32 mouse cellular contexts compared by ENCODE assay signal in the genomic region with DNA sequence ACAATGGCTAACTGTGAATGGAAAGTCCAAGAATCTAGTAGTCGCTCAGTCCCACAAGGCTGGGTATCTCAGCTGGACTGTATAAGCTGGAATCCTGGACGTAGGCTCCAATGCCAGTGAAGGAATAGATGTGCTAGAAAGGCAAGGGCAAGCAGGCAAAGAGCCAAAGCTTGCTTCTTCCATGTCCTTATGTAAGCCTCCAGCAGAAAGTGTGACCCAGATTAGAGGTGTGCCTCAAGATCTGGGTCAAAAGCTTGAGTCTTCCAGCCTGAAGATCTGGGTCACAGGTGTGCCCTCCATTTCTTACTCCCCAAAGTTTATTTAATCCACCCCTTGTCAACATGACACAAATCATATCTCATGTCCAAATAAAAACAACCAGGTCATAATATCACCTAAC. TPM values are rescaled to one million over a fixed set of nuclear protein-coding genes. Genes with fewer than 3 reads are reported as not detected.
DNase-seq lines count a peak whose midpoint lies in the region; ATAC-seq lines count a peak whose summit lies in the region.
"Had no signal": no experiment of that assay in that cellular context is flagged by ENCODE, and none has a peak within 500 bp of the region (broad histone marks: within the 10 kb centered on the region; RNA-seq: fewer than 3 reads in every experiment).

No protein-coding gene starts in this region.

- H3K36me3 ChIP-seq in forebrain, embryonic 11.5 days (ENCODE audit: control insufficient read depth, insufficient read depth, low read length), result no peaks in the 10 kb centered on the region
- H3K36me3 ChIP-seq: embryonic facial prominence, embryonic 13.5 days; forebrain, embryonic 10.5 days; hindbrain, embryonic 10.5 days; hindbrain, embryonic 15.5 days; liver, embryonic 13.5 days; midbrain, embryonic 13.5 days; stomach, embryonic 15.5 days had no signal

- no peak overlapping the region for H3K27ac ChIP-seq in forebrain, embryonic 11.5 days (ENCODE audit: low read depth, low read length)
- H3K27ac ChIP-seq: embryonic facial prominence, embryonic 13.5 days; forebrain, embryonic 10.5 days; gastrocnemius, adult 2 months; hindbrain, embryonic 10.5 days; hindbrain, embryonic 15.5 days; layer of hippocampus, adult 2 months; left cerebral cortex, adult 2 months; liver, embryonic 13.5 days; macrophage; midbrain, embryonic 13.5 days; stomach, embryonic 15.5 days had no signal

- 0 out of 2 replicates have a peak, but pooled peaks cover 2% of the 10 kb centered on the region for H3K4me1 ChIP-seq in forebrain, embryonic 11.5 days (replicated peaks; ENCODE audit: control insufficient read depth, insufficient read depth, low read length)
- H3K4me1 ChIP-seq: liver, embryonic 13.5 days had no signal

- H3K4me2 ChIP-seq in forebrain, embryonic 11.5 days (ENCODE audit: low read depth, low read length, severe bottlenecking), result no peak overlapping the region
- H3K4me2 ChIP-seq: embryonic facial prominence, embryonic 13.5 days; hindbrain, embryonic 15.5 days; liver, embryonic 13.5 days; midbrain, embryonic 13.5 days; stomach, embryonic 15.5 days had no signal

- H3K27me3 ChIP-seq in forebrain, embryonic 11.5 days (ENCODE audit: control insufficient read depth, insufficient read depth, low read length), result no peaks in the 10 kb centered on the region
- H3K27me3 ChIP-seq: embryonic facial prominence, embryonic 13.5 days; hindbrain, embryonic 15.5 days; midbrain, embryonic 13.5 days had no signal

- H3K4me3 ChIP-seq in forebrain, embryonic 11.5 days (ENCODE audit: low read depth, low read length), result no peak overlapping the region
- H3K4me3 ChIP-seq: embryonic facial prominence, embryonic 13.5 days; forebrain, embryonic 10.5 days; gastrocnemius, adult 2 months; hindbrain, embryonic 10.5 days; hindbrain, embryonic 15.5 days; layer of hippocampus, adult 2 months; left cerebral cortex, adult 2 months; liver, embryonic 13.5 days; midbrain, embryonic 13.5 days; stomach, embryonic 15.5 days had no signal

- ATAC-seq in forebrain, embryonic 11.5 days (replicated peaks; ENCODE audit: low FRiP score), result no peak
- ATAC-seq: forebrain, embryonic 16.5 days; inflammation-experienced regulatory T-cells, adult 6 months; lung, postnatal 0 days; midbrain, embryonic 13.5 days had no signal

- 83% methylated on average over 2 of the region's 2 CpGs for WGBS in forebrain, embryonic 11.5 days

- H3K9me3 ChIP-seq in forebrain, embryonic 11.5 days (ENCODE audit: control insufficient read depth, low read length), result no peaks in the 10 kb centered on the region
- H3K9me3 ChIP-seq: embryonic facial prominence, embryonic 13.5 days; forebrain, embryonic 10.5 days; hindbrain, embryonic 10.5 days; hindbrain, embryonic 15.5 days; liver, embryonic 13.5 days; midbrain, embryonic 13.5 days; stomach, embryonic 15.5 days had no signal

- DNase-seq in kidney, postnatal 36 days, result peak; percentile 6 to 14
- DNase-seq in kidney, postnatal 4 days, result no peak
- peak; percentile 30 to 38 for DNase-seq in cerebellum, postnatal 10 days
- peak; percentile 29 for DNase-seq in cerebellum, postnatal 36 days
- DNase-seq in thymus, postnatal 14 days, result peak; percentile 55
- no peak for DNase-seq in gastrocnemius, postnatal 10 days
- no peak for DNase-seq in forebrain, embryonic 11.5 days (ENCODE audit: low spot score)
- DNase-seq: adrenal gland, postnatal 10 days; B cell, adult 2 months; gastrocnemius, adult 2 months; heart, postnatal 14 days; kidney, adult 11 months; kidney, postnatal 14 days; liver, embryonic 13.5 days; lung, adult 18-20 months; retina, postnatal 1 day; right cerebral cortex, postnatal 14 days had no signal

- no peak overlapping the region for H3K9ac ChIP-seq in forebrain, embryonic 11.5 days (ENCODE audit: low read length)
- H3K9ac ChIP-seq: embryonic facial prominence, embryonic 13.5 days; hindbrain, embryonic 15.5 days; liver, embryonic 13.5 days; midbrain, embryonic 13.5 days; stomach, embryonic 15.5 days had no signal

RNA-seq across cellular contexts. Expression of gene Drc1, which starts 4.8 kb away (rescaled TPM):
- under 1 TPM in 1 of 2 experiments, not detected in 1; 0.49 TPM for total RNA-seq in gastrocnemius, postnatal 10 days (2021)
- polyA plus RNA-seq in forebrain, embryonic 11.5 days (2014; fragmentation: Nextera tagmentation; extraction: Ambion mirVana), result 0.99 and 1.1 TPM in 2 replicates
- total RNA-seq: common myeloid progenitor, adult 5-6 weeks; gastrocnemius, adult 2 months; monocyte, adult 5-6 weeks had no signal
- polyA plus RNA-seq: heart, embryonic 14.5 days; macrophage had no signal

RNA-seq across cellular contexts. Expression of gene Selenoi, which starts 44.0 kb away (rescaled TPM):
- total RNA-seq in gastrocnemius, postnatal 10 days (2021), result 10 to 100 TPM; 11.9 to 15.3 TPM
- polyA plus RNA-seq in forebrain, embryonic 11.5 days (2014; fragmentation: Nextera tagmentation; extraction: Ambion mirVana), result 22.7 and 24.1 TPM in 2 replicates

Comparison
In these comparisons a context has a peak if more than half of its experiments do, and no peak if none do; other contexts are left out.
1. DNase-seq: peak in kidney, postnatal 36 days (2 of 2), cerebellum, postnatal 10 days (2 of 2), cerebellum, postnatal 36 days (2 of 2) and thymus, postnatal 14 days (single experiment); none in kidney, postnatal 4 days (0 of 2), gastrocnemius, postnatal 10 days (single experiment) and forebrain, embryonic 11.5 days (single experiment).